Mouse (Mus musculus) lung, adult 2 months (tissue): ENCODE data around the gene Rab5b.

Experiments
- CTCF ChIP-seq: fragments of 200-500 bp; IDR thresholded peaks from 2 replicates; pipeline ENCODE4 v1.5.1; 2011; ENCODE audit warnings: mild to moderate bottlenecking, low read length, control low read depth; ENCODE audit not compliant: insufficient read depth
- POLR2A ChIP-seq: fragments of 200-500 bp; IDR thresholded peaks from 2 replicates; pipeline ENCODE4 v1.6.1; 2011; ENCODE audit warnings: low read depth, mild to moderate bottlenecking, control low read depth, low read length, borderline replicate concordance; ENCODE audit errors: extremely low read depth

DNA sequence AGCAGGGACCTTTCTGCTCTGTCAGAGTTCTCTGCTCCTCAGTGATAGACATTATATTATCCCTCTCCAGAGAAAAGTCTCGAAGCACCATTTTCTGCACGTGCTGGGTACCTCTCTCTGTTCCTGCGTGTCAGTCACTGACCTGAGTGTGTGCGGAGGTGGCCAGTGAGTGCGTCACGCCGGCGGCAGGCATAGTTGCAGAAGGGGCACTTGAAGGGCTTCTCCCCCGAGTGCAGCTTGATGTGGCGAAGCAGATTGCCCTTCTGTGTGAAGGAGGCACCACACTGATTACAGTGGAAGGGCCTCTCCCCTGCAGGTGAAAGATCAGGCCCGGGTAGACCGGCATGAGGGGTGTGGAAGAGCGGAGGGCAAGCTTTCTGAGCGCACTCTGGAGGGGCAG is 56.1 kb downstream of the Rab5b start:
- TF ChIP-seq POLR2A: no peak
- TF ChIP-seq CTCF: no peak
